Mouse (Mus musculus) ES-E14 (cell line): ENCODE data around the gene Lce3a. TPM values are rescaled to one million over a fixed set of nuclear protein-coding genes. Genes with fewer than 3 reads are reported as not detected.

Experiments used
- DNase-seq: peaks from one replicate; pipeline ENCODE4 v3.0.0-alpha.2; 2013; ENCODE audit warnings: low read depth, low spot score
- H3K27ac ChIP-seq: 2 replicates; pipeline ENCODE4 v1.5.1; 2012; ENCODE audit warnings: low read depth, mild to moderate bottlenecking, low read length, moderate library complexity, mixed read lengths; ENCODE audit not compliant: poor library complexity, insufficient read depth, severe bottlenecking
- H3K36me3 ChIP-seq: 2 replicates; pipeline ENCODE4 v1.6.1; 2012; ENCODE audit warnings: mild to moderate bottlenecking, low read length, moderate library complexity, mixed read lengths; ENCODE audit not compliant: control insufficient read depth, poor library complexity, insufficient read depth, severe bottlenecking
- H3K4me1 ChIP-seq, 2 experiments: fragments of 150-350 bp in 1 of 2; sonication (generic) in 1 of 2; 2 replicates each; pipeline ENCODE4 v1.6.1; 2012; ENCODE audit warnings: low read length in 2 of 2, mild to moderate bottlenecking in 1 of 2, mixed read lengths in 1 of 2; ENCODE audit not compliant: control insufficient read depth in 2 of 2, insufficient read depth in 2 of 2, poor library complexity in 1 of 2
- H3K4me3 ChIP-seq, 2 experiments: fragments of 150-350 bp in 1 of 2; sonication (generic) in 1 of 2; 2 replicates each; pipeline ENCODE4 v1.5.1; 2012; ENCODE audit warnings: low read length in 2 of 2, low read depth in 1 of 2, mild to moderate bottlenecking in 1 of 2, mixed read lengths in 1 of 2; ENCODE audit not compliant: insufficient read depth in 1 of 2, poor library complexity in 1 of 2, severe bottlenecking in 1 of 2
- H3K9ac ChIP-seq: 2 replicates; pipeline ENCODE4 v1.6.1; 2012; ENCODE audit warnings: low read depth, mild to moderate bottlenecking, low read length, mixed read lengths; ENCODE audit not compliant: poor library complexity, insufficient read depth, severe bottlenecking
- H3K9me3 ChIP-seq: fragments of 150-350 bp; sonication (generic); 2 replicates; pipeline ENCODE4 v1.6.1; 2012; ENCODE audit warnings: low read depth, mild to moderate bottlenecking, low read length; ENCODE audit not compliant: control insufficient read depth, insufficient read depth
- CHD2 ChIP-seq: IDR thresholded peaks from 2 replicates; pipeline ENCODE4 v1.6.1; 2014; ENCODE audit warnings: mild to moderate bottlenecking, low read depth, low read length, inconsistent platforms
- HCFC1 ChIP-seq: IDR thresholded peaks from 2 replicates; pipeline ENCODE4 v1.6.1; 2012; ENCODE audit warnings: low read length, inconsistent platforms, borderline replicate concordance; ENCODE audit not compliant: insufficient read depth
- MAFK ChIP-seq: IDR thresholded peaks from 2 replicates; pipeline ENCODE4 v1.6.1; 2014; ENCODE audit warnings: mild to moderate bottlenecking, low read depth, low read length, inconsistent platforms; ENCODE audit not compliant: insufficient read depth
- ZC3H11A ChIP-seq: IDR thresholded peaks from 2 replicates; pipeline ENCODE4 v1.6.1; 2012; ENCODE audit warnings: low read depth, mild to moderate bottlenecking, inconsistent platforms, low read length, borderline replicate concordance
- ZNF384 ChIP-seq: IDR thresholded peaks from 2 replicates; pipeline ENCODE4 v1.6.1; 2012; ENCODE audit warnings: low read depth, low read length, inconsistent platforms
- in situ Hi-C, 2 experiments: fragments of 600-800 bp; cut with MboI; formaldehyde crosslinking; loops; one replicate each; pipeline ENCODE4 v1.15.1; 2025; ENCODE audit warnings: low sequenced_read_pairs in 2 of 2, inconsistent platforms in 1 of 2; ENCODE audit not compliant: unreplicated experiment in 2 of 2
- total RNA-seq: library from RNA; depleted of rRNA; stranded (reverse); fragments of 300-350 nt; gene quantifications from 2 replicates; pipeline ENCODE4 v1.2.3, GENCODE M21; 2012

Gene Lce3a
- total RNA-seq, 1 experiment = not detected

GRCm38 (mm10) chr3:92920364-92920763, 5.7 kb downstream of the Lce3a start:
- no peak for TF ChIP-seq HCFC1
- TF ChIP-seq CHD2 = no peak
- TF ChIP-seq ZC3H11A = no peak
- H3K27ac ChIP-seq = no peak overlapping the region
- H3K36me3 ChIP-seq = no peaks in the 10 kb centered on the region
- no peak for DNase-seq
- no peaks in the 10 kb centered on the region for H3K9me3 ChIP-seq
- no peak overlapping the region for H3K4me3 ChIP-seq
- H3K9ac ChIP-seq = no peak overlapping the region
- in situ Hi-C loops = loop anchor here in 1 of 2 experiments (25.0 kb wide), 1 partner anchor 117 kb away; no protein-coding TSS in a partner anchor
- no peaks in the 10 kb centered on the region for H3K4me1 ChIP-seq

- DNase-seq = no peak
- no peak overlapping the region for H3K9ac ChIP-seq
- no peaks in the 10 kb centered on the region for H3K4me1 ChIP-seq
- in situ Hi-C loops = loop anchor here in 1 of 2 experiments (25.0 kb wide), 1 partner anchor 130 kb away; no protein-coding TSS in a partner anchor
- no peak overlapping the region for H3K27ac ChIP-seq
- H3K9me3 ChIP-seq = no peaks in the 10 kb centered on the region
- no peak for TF ChIP-seq ZC3H11A
- TF ChIP-seq CHD2 = no peak
- peak; percentile 94 for TF ChIP-seq ZNF384
- no peak for TF ChIP-seq MAFK
- no peak for TF ChIP-seq HCFC1
- no peak overlapping the region for H3K4me3 ChIP-seq
- H3K36me3 ChIP-seq = no peaks in the 10 kb centered on the region
Measured at GRCm38 (mm10) chr3:92907571-92907970, 18.5 kb downstream of the Lce3a start.

DNA sequence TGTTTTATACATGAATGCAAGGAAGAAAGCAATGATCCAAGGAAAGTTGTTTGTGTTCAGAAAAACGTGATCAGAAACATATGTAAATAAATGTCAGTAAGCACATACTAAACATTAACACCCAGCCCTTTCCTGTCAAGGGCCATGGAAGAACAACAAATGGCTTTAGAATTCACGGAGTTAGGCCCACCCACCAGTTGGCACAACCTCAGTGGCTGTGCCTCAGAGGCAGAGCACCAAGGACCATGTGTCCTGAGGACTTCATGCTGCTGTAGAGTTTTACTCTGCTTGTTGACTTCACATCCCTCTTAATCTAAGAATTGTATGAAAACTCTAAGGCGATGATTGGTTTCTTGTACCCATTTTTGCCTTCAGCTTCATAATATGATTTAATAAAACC, 20.8 kb downstream of the Lce3a start:
- Histone ChIP-seq H3K9ac (no peak overlapping the region), H3K36me3 (no peaks in the 10 kb centered on the region), H3K4me3 (no peak overlapping the region), H3K4me1 (no peaks in the 10 kb centered on the region), H3K27ac (no peak overlapping the region), H3K9me3 (no peaks in the 10 kb centered on the region)
- TF ChIP-seq ZC3H11A (no peak), MAFK (no peak), HCFC1 (no peak), CHD2 (no peak), ZNF384 (no peak)
- in situ Hi-C loops = loop anchor here in 1 of 2 experiments (25.0 kb wide), 1 partner anchor 132 kb away; no protein-coding TSS in a partner anchor
- DNase-seq = no peak

DNA sequence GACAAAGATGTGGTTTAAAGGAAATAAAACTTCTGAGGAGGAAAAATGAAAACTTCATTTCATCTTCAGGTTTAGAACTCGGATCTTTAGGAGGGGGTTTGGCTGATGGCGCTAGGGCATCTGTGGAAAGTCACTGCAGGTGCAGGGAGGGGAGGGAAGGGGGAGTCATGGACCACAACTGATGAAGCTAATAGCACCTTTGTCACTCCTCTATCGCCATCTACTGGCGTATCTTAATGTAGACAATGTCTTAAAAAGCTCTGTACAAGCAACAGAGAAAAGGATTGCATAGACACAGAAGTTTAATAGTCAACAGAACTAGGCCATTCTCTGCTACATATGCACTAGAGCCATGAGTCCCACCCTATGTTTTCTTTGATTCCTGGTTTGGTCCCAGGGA, 22.4 kb downstream of the Lce3a start:
- no peak overlapping the region for H3K9ac ChIP-seq
- H3K27ac ChIP-seq = no peak overlapping the region
- H3K4me1 ChIP-seq = no peaks in the 10 kb centered on the region
- peak; percentile 42 for DNase-seq
- no peaks in the 10 kb centered on the region for H3K36me3 ChIP-seq
- no peak for TF ChIP-seq HCFC1
- TF ChIP-seq CHD2 = no peak
- TF ChIP-seq ZNF384 = no peak
- no peak for TF ChIP-seq MAFK
- TF ChIP-seq ZC3H11A = no peak
- in situ Hi-C loops = loop anchor here in 1 of 2 experiments (25.0 kb wide), 1 partner anchor 134 kb away; no protein-coding TSS in a partner anchor
- H3K9me3 ChIP-seq = no peaks in the 10 kb centered on the region
- H3K4me3 ChIP-seq = no peak overlapping the region

- no peak overlapping the region for H3K4me3 ChIP-seq
Measured at GRCm38 (mm10) chr3:92902992-92903391, 23.0 kb downstream of the Lce3a start.

More at GRCm38 (mm10) chr3:92902992-92903391, 23.0 kb downstream of the Lce3a start:
- peak; percentile 48 for DNase-seq
- TF ChIP-seq HCFC1 = no peak
- TF ChIP-seq ZC3H11A = peak; percentile 26; the same call in 1 of the 2 replicates
- no peak for TF ChIP-seq CHD2
- Histone ChIP-seq H3K9ac (no peak overlapping the region), H3K27ac (no peak overlapping the region), H3K36me3 (no peaks in the 10 kb centered on the region), H3K9me3 (no peaks in the 10 kb centered on the region), H3K4me1 (no peaks in the 10 kb centered on the region)
- in situ Hi-C loops = loop anchor here in 1 of 2 experiments (25.0 kb wide), 1 partner anchor 134 kb away; no protein-coding TSS in a partner anchor
